Mouse (Mus musculus): ENCODE data around the gene Urb1.

Gene Urb1

DNA sequence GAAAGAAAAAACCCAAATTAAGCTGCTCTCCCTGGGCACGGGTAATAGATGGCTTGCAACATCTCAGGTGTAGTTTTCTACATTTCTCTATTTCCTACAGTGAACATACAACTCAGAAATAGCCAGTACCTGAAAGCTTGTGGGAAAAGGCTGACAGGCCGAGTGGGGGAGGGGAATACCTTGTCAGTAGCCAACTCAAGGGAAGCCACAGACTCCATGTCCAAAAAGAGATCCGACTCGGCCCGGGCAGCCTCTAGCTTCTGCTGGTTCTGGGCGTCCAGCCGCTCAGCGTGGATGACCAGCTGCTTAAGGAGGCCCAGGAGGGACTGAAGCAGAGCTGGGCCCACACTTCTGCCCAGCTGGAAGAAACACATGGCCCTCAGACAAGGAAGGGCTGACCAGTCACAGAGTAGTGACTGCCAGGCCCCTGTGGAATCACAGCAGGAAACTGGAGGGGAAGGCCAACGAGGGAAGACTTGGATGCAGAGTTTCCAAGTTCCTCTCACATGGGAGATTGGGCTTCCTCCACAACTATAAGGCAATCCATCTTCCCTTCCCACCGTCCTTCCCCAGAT lies 34.2 kb downstream of the Urb1 start:
- no peak for DNase-seq (ENCODE audit: extremely low read depth, insufficient read length, low spot score)

- no peak for DNase-seq (ENCODE audit: extremely low read depth, insufficient read length, low spot score)
Measured at GRCm38 (mm10) chr16:90774646-90775045, 35.6 kb downstream of the Urb1 start.

DNA sequence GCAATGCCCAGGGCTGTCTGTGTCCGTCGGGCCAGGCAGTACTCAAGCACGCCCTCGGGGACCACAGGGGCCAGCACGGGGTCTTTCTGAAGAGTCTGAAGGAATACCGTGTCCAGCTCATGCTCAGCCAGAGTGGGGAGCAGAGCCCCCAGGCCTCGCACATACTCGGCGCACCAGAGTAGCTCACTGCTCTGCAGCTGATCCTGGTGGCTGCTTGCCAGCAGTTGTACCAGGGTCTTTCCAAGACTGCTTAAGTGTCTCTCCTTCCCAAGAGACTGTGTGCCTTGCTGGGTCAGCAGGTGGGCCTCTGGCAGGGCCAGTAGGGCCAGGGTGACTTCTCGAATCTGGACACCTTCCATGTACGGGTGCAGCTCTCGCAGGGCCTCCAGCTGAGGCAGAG lies 36.0 kb downstream of the Urb1 start:
- no peak for DNase-seq (ENCODE audit: extremely low read depth, insufficient read length, low spot score)

DNA sequence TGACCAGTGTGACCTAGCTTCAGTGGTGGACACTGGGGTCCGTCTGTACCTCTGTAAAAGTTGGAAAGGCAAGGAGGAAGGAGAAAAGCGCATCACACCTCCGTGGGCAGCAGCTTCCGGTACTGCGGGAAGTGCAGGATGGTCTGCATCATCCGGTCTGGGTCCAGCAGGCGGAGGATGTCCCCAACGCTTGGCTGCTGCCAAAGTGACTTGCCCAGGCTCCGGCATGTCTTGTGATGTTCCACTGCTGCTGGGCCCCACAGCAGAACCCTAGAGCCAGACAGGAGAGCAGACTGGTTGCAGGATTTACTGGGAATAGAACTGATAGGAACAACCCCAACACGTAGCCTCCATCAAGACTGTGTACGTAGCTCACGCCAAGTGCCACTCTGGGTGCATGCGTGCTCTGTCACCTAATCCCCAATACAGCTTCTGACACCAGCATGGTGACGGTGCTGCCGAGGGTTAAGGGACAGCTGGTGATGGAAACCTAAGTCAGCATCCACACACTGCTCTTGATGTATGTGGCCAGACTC lies 43.2 kb downstream of the Urb1 start:
- DNase-seq (ENCODE audit: extremely low read depth, insufficient read length, low spot score), result no peak

GRCm38 (mm10) chr16:90765195-90765877 lies 44.9 kb downstream of the Urb1 start:
- DNase-seq (ENCODE audit: extremely low read depth, insufficient read length, low spot score), result no peak

DNA sequence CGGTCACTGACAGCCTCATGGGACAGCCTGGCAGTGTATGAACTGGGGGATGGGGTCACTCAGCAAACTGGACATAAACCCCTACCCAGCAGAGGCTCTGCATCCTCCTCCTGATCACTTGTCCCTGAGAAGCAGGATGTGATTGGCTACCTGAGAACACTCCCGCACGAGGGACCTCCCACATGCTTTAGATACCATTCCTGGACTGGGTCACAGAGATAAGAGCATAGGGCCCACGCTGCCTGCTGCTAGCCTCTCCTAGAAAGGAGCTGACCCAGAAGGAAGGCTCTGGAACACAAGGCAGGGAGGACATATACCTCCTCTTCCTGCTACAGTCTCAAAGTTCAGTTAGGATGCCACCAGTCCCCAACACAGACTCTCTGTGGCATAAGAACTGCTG lies 49.7 kb downstream of the Urb1 start:
- DNase-seq (ENCODE audit: extremely low read depth, insufficient read length, low spot score), result no peak

DNA sequence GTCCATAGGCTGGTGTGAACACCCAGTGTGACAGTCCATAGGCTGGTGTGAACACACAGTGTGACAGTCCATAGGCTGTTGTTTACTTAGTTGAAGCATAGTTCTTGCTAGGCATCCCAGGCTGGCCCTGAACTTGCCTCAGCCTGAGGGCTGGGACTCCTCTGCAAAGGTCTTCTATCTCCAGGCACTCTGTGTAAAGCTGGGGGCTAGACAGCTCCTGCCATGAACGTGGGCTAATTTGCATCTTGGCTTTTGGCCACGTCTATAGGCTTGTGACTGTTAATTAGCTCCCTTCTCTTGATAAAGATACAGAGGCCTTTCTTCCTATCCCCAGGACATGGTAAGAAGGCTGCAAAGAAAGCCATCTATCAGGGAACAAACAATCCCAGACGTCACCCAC lies 50.9 kb downstream of the Urb1 start:
- DNase-seq (ENCODE audit: extremely low read depth, insufficient read length, low spot score), result no peak

DNA sequence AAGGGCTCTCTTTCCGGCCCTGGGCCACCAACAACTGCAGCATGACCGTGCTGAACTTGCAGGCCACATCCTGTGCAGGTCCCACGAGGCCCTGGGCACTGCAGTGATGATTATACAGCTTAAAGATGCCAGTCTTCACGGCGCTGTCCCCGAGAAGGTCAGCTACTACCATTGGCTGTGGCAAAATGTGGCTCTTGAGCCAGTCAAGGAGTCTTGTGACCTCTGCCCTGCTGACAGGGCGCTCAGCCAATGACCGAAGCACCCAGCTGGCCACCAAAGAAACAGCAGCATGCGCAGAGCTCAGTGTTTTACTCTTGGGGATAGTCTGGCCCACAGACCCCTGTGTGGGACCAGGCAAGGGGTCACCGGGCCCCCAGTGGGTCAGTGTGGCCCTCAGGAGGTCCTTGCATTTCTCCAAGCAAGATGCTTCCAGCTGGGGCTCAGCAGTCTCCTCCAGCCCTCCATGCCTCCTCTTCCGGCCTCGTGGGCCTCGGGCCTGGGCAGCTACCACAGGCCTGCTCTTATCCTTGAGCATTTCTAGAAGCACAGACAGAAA lies 56.7 kb downstream of the Urb1 start:
- no peak for DNase-seq (ENCODE audit: extremely low read depth, insufficient read length, low spot score)

DNA sequence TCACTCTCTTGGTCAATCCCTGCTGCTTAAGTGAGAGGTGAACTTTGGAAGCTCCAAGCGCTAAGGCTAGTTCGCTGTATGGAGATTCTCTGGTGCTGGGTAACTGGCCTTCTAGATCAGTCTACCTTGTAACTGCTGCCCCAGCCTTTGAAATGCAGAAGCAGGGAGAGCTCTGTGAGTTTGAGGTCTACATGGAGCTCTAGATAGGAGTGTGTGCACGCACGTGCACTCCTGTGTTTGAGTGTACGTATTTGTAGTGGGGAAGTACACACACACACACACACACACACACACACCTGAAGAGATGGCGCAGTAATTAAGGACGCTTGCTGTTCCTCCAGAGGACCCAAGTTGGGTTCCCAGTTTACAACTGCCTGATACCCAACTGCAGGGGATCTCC lies 62.0 kb downstream of the Urb1 start:
- DNase-seq (ENCODE audit: extremely low read depth, insufficient read length, low spot score), result no peak

DNA sequence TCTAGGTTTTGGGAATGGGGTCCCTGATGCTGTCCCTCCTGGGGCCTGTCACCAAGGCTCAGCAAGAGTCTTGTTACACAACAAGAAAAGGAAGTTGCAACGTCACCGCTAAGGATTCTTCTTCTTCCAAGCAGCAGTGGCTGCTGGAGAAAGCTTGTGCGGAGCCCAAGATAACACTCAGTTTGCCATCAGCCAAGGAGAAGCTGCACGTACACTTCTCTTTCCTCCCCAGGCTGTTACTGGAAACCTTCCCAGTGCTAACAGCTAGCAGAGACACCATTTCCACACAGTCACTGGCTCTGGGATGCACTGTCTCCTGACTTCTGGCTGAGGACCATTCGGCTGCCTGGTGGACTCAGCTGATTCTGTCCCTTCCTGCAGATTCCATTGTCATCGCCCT lies 63.1 kb downstream of the Urb1 start:
- no peak for DNase-seq (ENCODE audit: extremely low read depth, insufficient read length, low spot score)

DNA sequence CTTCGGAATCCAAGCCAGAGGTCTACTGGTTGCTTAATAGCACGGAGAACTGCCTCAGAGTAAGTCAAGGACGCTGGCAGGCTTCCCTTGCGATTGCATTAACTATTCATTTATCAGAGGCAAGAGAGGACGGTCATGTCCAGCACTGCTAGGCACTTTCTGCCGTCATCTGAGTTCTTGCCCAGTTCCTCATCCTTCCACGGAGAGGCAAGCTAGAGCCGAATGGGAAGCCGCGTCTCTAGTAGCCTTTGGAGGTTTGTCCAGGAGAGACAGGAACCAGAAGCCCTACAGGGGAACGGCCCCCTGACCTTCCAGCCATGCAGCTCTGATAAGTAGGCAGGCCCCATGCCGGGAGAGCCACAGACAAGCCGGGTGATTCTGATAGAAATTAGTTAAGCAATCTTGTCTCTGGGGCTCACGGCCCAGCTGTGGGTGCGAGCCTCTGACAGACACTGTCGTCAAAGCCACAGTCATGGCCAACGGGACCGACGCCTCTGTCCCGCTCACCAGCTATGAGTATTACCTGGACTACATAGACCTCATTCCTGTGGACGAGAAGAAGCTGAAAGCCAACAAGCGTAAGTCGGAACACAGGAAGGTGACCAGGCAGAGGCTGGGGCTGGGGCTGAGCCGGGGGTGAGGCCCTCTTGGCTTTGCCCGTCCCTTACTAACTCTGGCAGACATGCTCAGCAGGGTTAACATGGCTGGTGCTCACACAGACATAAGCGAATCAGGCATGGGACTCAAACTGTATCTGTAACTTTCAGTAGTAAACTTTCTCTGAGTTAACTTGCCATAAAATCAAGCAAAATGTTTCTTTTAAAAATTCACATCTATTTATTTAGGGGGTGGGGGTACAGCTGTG lies 71.9 kb downstream of the Urb1 start, which contains the start of gene Mrap:
Gene Mrap, plus strand, starts transcription at position 116 of the 865 bp plus-strand sequence.
- DNase-seq (ENCODE audit: extremely low read depth, insufficient read length, low spot score), result no peak

- no peak for DNase-seq (ENCODE audit: extremely low read depth, insufficient read length, low spot score)
Measured at GRCm38 (mm10) chr16:90736672-90737270, 73.4 kb downstream of the Urb1 start.

DNA sequence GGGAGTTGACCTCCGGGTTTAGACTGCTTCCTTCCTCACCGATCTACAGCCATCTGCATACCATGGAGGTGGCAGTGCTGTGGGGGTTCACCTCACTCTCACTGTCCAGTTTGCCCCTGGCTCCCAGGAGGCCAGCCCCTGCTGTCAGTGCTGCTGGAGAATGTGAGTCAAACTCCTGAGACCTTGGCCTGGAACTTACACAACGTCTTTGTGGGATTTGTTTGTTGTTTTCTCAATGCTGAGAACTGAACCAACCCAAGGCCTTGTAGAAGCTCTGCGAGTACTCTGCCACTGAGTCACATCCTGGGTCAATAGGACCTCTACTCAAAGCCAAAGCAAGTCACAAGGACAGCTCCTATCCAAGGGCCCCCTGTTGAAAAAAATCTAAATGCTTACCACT lies 74.6 kb downstream of the Urb1 start:
- no peak for DNase-seq (ENCODE audit: extremely low read depth, insufficient read length, low spot score)

DNA sequence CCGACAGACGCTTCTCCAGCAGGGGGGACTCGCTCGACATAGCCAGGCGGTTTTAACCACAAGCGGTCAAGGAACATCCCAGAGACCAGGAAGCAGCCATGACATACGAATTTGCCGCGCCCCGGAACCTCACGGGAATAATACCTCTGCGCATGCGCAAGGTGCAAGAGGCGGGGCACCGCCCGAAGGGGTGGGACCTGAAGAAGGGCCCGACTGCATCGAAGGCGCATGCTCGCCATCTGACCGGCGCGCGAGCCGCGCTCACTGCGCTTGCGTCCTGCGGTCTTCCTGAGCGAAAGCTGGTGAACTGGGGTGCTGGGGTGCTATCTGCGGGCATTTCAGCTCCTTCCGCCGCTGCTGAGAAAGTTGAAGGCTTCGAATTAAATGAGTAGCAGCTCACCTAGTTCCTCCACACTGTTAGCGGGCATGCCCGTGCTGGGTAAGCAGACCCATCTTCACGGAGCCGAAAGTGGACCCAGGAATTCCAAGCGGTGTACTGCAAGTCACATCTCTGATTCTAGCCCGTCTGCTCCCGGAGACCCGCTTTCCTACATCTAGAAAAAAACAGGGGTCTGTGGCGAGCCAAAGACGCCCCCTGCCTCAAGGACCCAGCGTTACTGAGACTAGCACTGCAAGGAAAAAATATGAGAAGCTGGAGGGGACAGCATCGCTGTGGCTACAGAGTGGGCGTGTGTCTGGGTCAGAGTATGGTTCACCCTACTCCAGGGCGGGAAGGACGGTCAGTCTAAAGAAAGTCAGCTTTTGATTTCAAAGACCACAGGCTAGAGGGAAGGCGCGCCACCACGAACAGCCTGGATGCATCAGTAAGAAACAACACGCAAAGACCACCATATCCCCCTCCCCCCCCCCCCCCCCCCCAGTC lies 82.7 kb downstream of the Urb1 start, which contains the start of gene Mis18a:
Gene Mis18a, minus strand, starts transcription at position 172 of the 883 bp plus-strand sequence.
- peak; percentile 96 for DNase-seq (ENCODE audit: extremely low read depth, insufficient read length, low spot score)

GRCm38 (mm10) chr16:90726600-90727227 lies 83.5 kb downstream of the Urb1 start:
- no peak for DNase-seq (ENCODE audit: extremely low read depth, insufficient read length, low spot score)

DNA sequence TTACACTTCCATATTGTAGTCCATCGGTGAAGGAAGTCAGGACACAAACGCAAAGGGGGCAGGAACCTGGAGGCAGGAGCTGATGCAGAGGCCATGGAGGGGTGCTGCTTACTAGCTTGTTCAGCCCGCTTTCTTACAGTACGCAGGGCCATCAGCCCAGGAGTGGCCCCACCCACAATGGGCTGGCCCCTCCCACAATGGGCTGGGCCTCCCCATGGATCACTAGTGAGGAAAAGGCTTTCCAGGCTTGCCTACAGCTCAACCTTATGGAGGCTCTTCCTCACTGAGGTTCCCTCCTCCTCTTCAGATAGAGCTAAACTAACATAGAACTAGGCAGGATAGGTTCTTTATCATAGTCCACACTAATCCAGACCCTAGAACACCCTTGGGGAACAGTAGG lies 86.2 kb downstream of the Urb1 start:
- DNase-seq (ENCODE audit: extremely low read depth, insufficient read length, low spot score), result peak; percentile 21

- DNase-seq (ENCODE audit: extremely low read depth, insufficient read length, low spot score), result no peak
Measured at GRCm38 (mm10) chr16:90710313-90710712, 99.9 kb downstream of the Urb1 start.

DNA sequence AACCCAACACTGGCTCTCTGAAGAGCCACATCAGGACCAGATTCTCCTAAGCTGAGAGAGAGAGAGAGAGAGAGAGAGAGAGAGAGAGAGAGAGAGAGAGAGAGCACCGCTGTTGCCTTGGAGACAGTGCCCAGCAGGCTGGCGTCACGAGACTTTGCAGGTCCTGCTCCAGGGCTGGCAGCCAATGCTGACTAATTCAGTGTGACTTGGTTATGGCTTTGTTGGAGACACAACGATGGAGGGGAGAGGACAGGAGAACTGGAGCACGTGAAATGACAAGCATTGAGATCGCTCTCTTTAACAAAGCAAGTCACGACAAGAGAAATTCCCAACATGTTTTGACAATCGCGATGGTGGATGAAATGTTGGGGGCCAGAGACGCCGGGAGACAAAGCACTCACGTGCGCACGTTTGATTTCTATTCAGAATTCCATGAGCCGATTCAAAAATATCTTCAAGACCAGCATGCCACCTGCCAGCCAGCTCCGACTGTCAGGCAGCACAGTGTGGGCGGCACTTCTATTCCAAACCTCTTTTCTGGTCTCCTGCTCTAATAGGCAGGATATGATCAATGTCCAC lies 100.4 kb downstream of the Urb1 start:
- DNase-seq (ENCODE audit: extremely low read depth, insufficient read length, low spot score), result peak; percentile 46

DNA sequence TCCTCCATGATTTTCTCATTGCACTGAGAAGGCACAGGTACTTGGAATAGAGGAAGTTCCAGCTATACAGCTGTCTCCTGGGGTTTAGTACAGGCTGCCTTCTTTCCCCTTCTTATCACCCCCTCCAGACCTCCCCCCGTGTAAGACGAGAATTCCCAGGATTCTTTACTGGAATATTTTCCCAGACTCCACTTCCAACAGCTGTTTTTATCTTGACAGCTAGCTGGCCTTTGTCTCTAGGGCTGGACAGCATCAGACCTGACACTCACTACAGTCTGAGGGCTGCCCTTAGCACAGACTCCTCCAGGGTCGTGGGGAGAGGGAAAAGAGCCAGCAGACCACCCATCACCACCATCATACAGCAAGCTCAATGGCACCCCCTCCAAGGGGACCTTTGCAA lies 103.9 kb downstream of the Urb1 start:
- DNase-seq (ENCODE audit: extremely low read depth, insufficient read length, low spot score), result no peak

Data from 3134 (cell line).